Mouse (Mus musculus): Measurements from ENCODE around the gene Hfe. TPM values are rescaled to one million over a fixed set of nuclear protein-coding genes. Genes with fewer than 3 reads are reported as not detected.
A peak's percentile ranks its signal among the peaks of the same experiment; 100 is the strongest.

Hfe gene
- polyA plus RNA-seq, 1 experiment from 2014 or later = 2.5 TPM

- H3K4me1 ChIP-seq = 0 out of 2 replicates have a peak, but pooled peaks cover 7% of the 10 kb centered on the region
- WGBS = 32% methylated on average over 8 of the region's 8 CpGs
- H3K9me3 ChIP-seq = no peaks in the 10 kb centered on the region
- H3K9ac ChIP-seq = no peak overlapping the region
- ATAC-seq (ENCODE audit: low FRiP score) = peak; percentile 31; the same call in 1 of the 2 replicates
- H3K36me3 ChIP-seq (replicated peaks) = no peaks in the 10 kb centered on the region
- H3K4me3 ChIP-seq (replicated peaks) = no peak overlapping the region
- no peak overlapping the region for H3K27ac ChIP-seq
- no peak overlapping the region for H3K4me2 ChIP-seq
- H3K27me3 ChIP-seq = no peaks in the 10 kb centered on the region
These were observed 9.7 kb downstream of the Hfe start for GRCm38 (mm10) chr13:23700786-23701520.

- Histone ChIP-seq H3K4me2 (no peak overlapping the region), H3K4me1 (0 out of 2 replicates have a peak, but pooled peaks cover 9% of the 10 kb centered on the region), H3K36me3 (replicated peaks) (no peaks in the 10 kb centered on the region), H3K9me3 (no peaks in the 10 kb centered on the region), H3K27me3 (no peaks in the 10 kb centered on the region), H3K4me3 (replicated peaks) (no peak overlapping the region), H3K9ac (no peak overlapping the region), H3K27ac (no peak overlapping the region)
- ATAC-seq (ENCODE audit: low FRiP score) = no peak
- 77% methylated on average over 3 of the region's 3 CpGs for WGBS
These were observed 10.9 kb downstream of the Hfe start for GRCm38 (mm10) chr13:23699767-23700166.

DNA sequence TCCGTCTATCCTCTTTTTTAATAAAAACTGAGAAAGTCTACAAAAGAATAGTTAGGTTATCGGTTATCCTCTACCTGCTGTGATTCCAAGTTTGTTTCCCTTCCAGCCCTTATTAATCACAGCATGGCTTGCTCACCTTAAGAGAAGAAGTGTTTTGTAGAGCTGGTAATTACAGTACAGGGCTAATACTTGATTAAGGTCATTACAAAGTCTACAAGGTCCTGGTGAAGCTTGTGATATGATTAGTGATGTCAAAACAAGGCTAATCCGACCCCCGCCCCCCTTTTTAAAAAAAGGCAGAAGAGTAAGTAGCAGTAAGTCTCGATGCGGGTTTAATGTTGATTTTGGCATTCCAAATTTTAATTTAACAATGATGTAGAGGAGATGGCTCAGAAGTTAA is 11.7 kb downstream of the Hfe start:
- WGBS = 49% methylated on average over 6 of the region's 6 CpGs
- Histone ChIP-seq H3K4me3 (replicated peaks) (no peak overlapping the region), H3K27ac (peak overlapping the region; percentile 96), H3K27me3 (no peaks in the 10 kb centered on the region), H3K4me1 (0 out of 2 replicates have a peak, but pooled peaks cover 9% of the 10 kb centered on the region), H3K36me3 (replicated peaks) (no peaks in the 10 kb centered on the region), H3K4me2 (peak overlapping the region; percentile 73), H3K9ac (no peak overlapping the region), H3K9me3 (no peaks in the 10 kb centered on the region)
- ATAC-seq (ENCODE audit: low FRiP score) = no peak

DNA sequence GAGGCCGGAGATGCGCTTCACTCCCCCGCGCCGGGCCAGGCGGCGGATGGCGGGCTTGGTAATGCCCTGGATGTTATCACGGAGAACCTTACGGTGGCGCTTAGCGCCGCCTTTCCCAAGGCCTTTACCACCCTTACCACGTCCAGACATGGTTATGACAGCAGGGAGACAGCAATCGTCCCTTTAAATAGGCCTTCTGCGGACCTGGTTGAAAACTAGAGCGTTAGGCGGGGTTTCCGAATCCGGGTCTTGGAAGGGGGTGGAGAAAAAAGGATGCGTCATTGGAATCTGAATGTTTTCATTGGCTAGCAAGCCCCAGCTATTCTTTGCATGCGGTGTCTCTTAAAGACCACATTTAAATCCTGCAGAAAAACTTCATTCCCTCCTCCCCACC is 12.4 kb downstream of the Hfe start, which contains the start of gene Hist1h4c:
Gene Hist1h4c (minus strand): TSS at position 155 of the 394 bp plus-strand sequence.
- Histone ChIP-seq H3K4me2 (peak within 1 kb of the TSS; percentile 73), H3K27ac (peak within 1 kb of the TSS; percentile 96), H3K4me3 (replicated peaks) (peak within 1 kb of the TSS; percentile 48), H3K27me3 (no peaks in the 10 kb centered on the region), H3K4me1 (0 out of 2 replicates have a peak, but pooled peaks cover 9% of the 10 kb centered on the region), H3K9me3 (no peaks in the 10 kb centered on the region), H3K36me3 (replicated peaks) (no peaks in the 10 kb centered on the region), H3K9ac (peak within 1 kb of the TSS; percentile 59)
- 0% methylated on average over 22 of the region's 22 CpGs for WGBS
- ATAC-seq (ENCODE audit: low FRiP score) = peak; percentile 96

GRCm38 (mm10) chr13:23697491-23698299 is 13.0 kb downstream of the Hfe start:
- peak; percentile 64 for ATAC-seq (ENCODE audit: low FRiP score)

DNA sequence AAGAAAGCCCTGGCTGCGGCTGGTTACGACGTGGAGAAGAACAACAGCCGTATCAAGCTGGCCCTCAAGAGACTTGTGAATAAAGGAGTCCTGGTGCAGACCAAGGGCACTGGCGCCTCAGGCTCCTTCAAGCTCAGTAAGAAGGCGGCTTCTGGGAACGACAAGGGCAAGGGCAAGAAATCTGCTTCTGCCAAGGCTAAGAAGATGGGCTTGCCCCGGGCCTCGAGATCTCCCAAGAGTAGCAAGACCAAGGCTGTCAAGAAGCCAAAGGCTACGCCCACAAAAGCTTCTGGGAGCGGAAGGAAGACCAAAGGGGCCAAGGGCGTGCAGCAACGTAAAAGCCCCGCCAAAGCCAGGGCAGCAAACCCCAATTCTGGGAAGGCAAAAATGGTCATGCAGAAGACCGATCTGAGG is 14.6 kb downstream of the Hfe start:
- no peak for ATAC-seq (ENCODE audit: low FRiP score)
- H3K27ac ChIP-seq = no peak overlapping the region
- H3K36me3 ChIP-seq (replicated peaks) = no peaks in the 10 kb centered on the region
- 69% methylated on average over 15 of the region's 15 CpGs for WGBS
- no peaks in the 10 kb centered on the region for H3K9me3 ChIP-seq
- 0 out of 2 replicates have a peak, but pooled peaks cover 9% of the 10 kb centered on the region for H3K4me1 ChIP-seq
- H3K9ac ChIP-seq = no peak overlapping the region
- no peak overlapping the region for H3K4me3 ChIP-seq (replicated peaks)
- H3K27me3 ChIP-seq = no peaks in the 10 kb centered on the region
- H3K4me2 ChIP-seq = no peak overlapping the region

More at GRCm38 (mm10) chr13:23697491-23698299, 13.0 kb downstream of the Hfe start:
- no peaks in the 10 kb centered on the region for H3K9me3 ChIP-seq
- under 1% methylated on average over 25 of the region's 32 CpGs for WGBS
- peak overlapping the region; percentile 96 for H3K27ac ChIP-seq
- H3K9ac ChIP-seq = peak overlapping the region; percentile 59
- H3K36me3 ChIP-seq (replicated peaks) = no peaks in the 10 kb centered on the region
- H3K4me3 ChIP-seq (replicated peaks) = peak overlapping the region; percentile 48
- 0 out of 2 replicates have a peak, but pooled peaks cover 9% of the 10 kb centered on the region for H3K4me1 ChIP-seq
- H3K4me2 ChIP-seq = peak overlapping the region; percentile 73
- H3K27me3 ChIP-seq = no peaks in the 10 kb centered on the region

DNA sequence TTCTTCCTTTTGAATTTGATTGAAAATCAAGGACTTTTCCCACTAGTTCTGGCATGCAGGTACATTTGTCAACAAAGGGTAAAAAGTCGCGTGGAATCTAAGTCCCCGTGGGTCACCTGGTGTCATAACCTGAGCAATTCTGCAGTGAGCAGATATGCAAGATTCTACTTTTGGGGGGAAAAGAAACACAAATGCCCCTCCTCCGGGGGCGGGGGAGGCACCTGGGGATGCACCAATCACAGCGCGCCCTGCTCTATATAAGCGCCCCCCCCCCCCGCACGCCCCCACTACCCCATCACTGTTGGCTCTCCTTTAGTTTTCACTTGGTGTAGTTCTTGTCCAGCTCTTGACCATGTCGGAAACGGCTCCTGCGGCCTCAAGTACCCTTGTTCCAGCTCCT is 15.1 kb downstream of the Hfe start, which contains the start of gene Hist1h1t:
Gene Hist1h1t (plus strand): TSS at position 301 of the 400 bp plus-strand sequence.
- Histone ChIP-seq H3K27me3 (no peaks in the 10 kb centered on the region), H3K9me3 (no peaks in the 10 kb centered on the region), H3K36me3 (replicated peaks) (no peaks in the 10 kb centered on the region), H3K4me1 (0 out of 2 replicates have a peak, but pooled peaks cover 9% of the 10 kb centered on the region), H3K4me2 (no peak within 1 kb of the TSS), H3K27ac (no peak within 1 kb of the TSS), H3K9ac (no peak within 1 kb of the TSS), H3K4me3 (replicated peaks) (no peak within 1 kb of the TSS)
- 52% methylated on average over 13 of the region's 13 CpGs for WGBS
- no peak for ATAC-seq (ENCODE audit: low FRiP score)

DNA sequence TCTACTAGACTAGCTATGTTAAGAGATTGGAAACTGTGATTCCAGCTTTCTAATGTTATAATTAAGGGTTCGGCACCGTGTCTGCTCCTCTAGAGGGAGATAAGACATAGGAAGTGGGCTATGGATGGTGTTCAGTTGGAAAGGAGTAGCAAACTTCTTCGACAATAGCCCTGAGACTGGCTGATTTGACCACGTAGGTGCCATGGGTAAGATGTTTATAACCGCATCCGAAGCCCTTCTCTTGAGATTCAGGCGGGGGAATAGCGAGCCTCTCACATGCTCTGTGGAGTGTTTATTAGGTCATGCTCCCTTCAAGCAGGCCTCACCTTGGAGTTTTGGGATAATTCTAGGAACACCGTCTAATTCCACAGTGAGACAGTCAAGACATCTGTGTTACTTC is 15.7 kb downstream of the Hfe start:
- H3K27ac ChIP-seq = no peak overlapping the region
- H3K4me2 ChIP-seq = no peak overlapping the region
- H3K9me3 ChIP-seq = no peaks in the 10 kb centered on the region
- 0 out of 2 replicates have a peak, but pooled peaks cover 9% of the 10 kb centered on the region for H3K4me1 ChIP-seq
- no peaks in the 10 kb centered on the region for H3K36me3 ChIP-seq (replicated peaks)
- 94% methylated on average over 9 of the region's 9 CpGs for WGBS
- H3K27me3 ChIP-seq = no peaks in the 10 kb centered on the region
- no peak overlapping the region for H3K4me3 ChIP-seq (replicated peaks)
- no peak overlapping the region for H3K9ac ChIP-seq
- no peak for ATAC-seq (ENCODE audit: low FRiP score)

DNA sequence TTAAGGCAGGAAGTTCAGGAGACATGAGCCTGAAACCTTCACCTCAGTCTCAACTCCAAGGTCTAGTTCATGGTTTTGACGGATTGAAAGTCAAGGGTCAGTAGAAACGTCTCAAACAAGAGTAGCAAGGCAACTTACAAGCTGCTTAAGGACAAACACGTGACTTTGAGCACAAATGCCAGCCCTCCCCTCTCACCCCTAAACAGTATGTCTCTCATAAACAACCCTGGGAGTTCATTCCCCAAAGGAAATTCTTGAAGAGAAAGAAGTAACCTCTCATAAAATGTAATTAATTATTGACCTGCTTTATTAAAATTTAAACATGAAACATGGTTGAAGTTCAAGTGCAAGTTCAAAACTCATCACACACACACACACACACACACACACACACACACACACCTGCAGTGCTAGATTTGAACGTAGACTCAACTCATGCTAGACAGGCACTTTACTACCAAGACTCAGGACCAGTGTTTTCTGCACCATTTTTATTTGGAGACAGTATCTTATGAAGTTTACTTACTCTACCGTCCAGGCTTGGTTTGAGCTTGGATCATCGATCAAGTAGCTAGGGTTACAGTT is 16.7 kb downstream of the Hfe start:
- Histone ChIP-seq H3K27ac (no peak overlapping the region), H3K9ac (no peak overlapping the region), H3K9me3 (no peaks in the 10 kb centered on the region), H3K27me3 (no peaks in the 10 kb centered on the region), H3K36me3 (replicated peaks) (no peaks in the 10 kb centered on the region), H3K4me2 (no peak overlapping the region), H3K4me1 (0 out of 2 replicates have a peak, but pooled peaks cover 9% of the 10 kb centered on the region), H3K4me3 (replicated peaks) (no peak overlapping the region)
- no peak for ATAC-seq (ENCODE audit: low FRiP score)
- WGBS = 87% methylated on average over 6 of the region's 6 CpGs

DNA sequence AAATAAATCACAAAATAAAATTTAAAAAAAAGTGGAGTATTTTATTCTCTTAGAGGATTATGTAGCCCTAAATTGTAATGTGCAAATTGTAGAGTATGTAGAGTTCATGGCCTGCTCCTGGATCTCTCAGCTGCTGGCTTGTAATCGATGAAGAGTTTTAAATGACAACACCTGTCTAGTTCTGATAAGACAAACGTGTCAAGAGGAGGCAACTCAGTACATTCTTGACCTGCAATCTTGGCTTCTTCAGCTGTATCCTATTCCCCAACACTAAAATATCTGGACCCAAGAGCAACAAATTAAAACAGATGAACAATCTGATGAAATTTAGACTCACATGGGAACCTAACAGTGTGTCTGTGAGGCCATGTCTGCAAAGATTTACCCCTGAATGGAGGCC is 21.2 kb downstream of the Hfe start:
- no peaks in the 10 kb centered on the region for H3K9me3 ChIP-seq
- H3K4me1 ChIP-seq = peaks cover 13% of the 10 kb centered on the region
- no peak overlapping the region for H3K4me3 ChIP-seq (replicated peaks)
- ATAC-seq (ENCODE audit: low FRiP score) = no peak
- no peak overlapping the region for H3K27ac ChIP-seq
- H3K36me3 ChIP-seq (replicated peaks) = no peaks in the 10 kb centered on the region
- H3K27me3 ChIP-seq = no peaks in the 10 kb centered on the region
- 79% methylated on average over 2 of the region's 2 CpGs for WGBS
- no peak overlapping the region for H3K4me2 ChIP-seq
- H3K9ac ChIP-seq = no peak overlapping the region

- WGBS = 94% methylated on average over 2 of the region's 2 CpGs
These were observed 21.7 kb downstream of the Hfe start for GRCm38 (mm10) chr13:23688956-23689355.

GRCm38 (mm10) chr13:23687907-23688306 is 22.7 kb downstream of the Hfe start:
- no peaks in the 10 kb centered on the region for H3K27me3 ChIP-seq
- WGBS = 92% methylated on average over 7 of the region's 7 CpGs

More at GRCm38 (mm10) chr13:23688956-23689355, 21.7 kb downstream of the Hfe start:
- no peaks in the 10 kb centered on the region for H3K27me3 ChIP-seq
- no peak for ATAC-seq (ENCODE audit: low FRiP score)
- H3K9ac ChIP-seq = no peak overlapping the region
- H3K4me1 ChIP-seq = peaks cover 13% of the 10 kb centered on the region
- H3K27ac ChIP-seq = no peak overlapping the region
- no peak overlapping the region for H3K4me2 ChIP-seq
- H3K36me3 ChIP-seq (replicated peaks) = no peaks in the 10 kb centered on the region
- H3K9me3 ChIP-seq = no peaks in the 10 kb centered on the region
- H3K4me3 ChIP-seq (replicated peaks) = no peak overlapping the region

More at GRCm38 (mm10) chr13:23687907-23688306, 22.7 kb downstream of the Hfe start:
- no peak overlapping the region for H3K27ac ChIP-seq
- no peak for ATAC-seq (ENCODE audit: low FRiP score)
- H3K4me1 ChIP-seq = peaks cover 16% of the 10 kb centered on the region
- no peak overlapping the region for H3K9ac ChIP-seq
- no peaks in the 10 kb centered on the region for H3K9me3 ChIP-seq
- H3K4me2 ChIP-seq = no peak overlapping the region
- no peaks in the 10 kb centered on the region for H3K36me3 ChIP-seq (replicated peaks)
- no peak overlapping the region for H3K4me3 ChIP-seq (replicated peaks)

Measured in forebrain, embryonic 12.5 days (tissue).